Mouse (Mus musculus) G1E (cell line): ENCODE results near the gene Shroom3.

ENCODE experiments used
- CTCF ChIP-seq: IDR thresholded peaks from 2 replicates; pipeline ENCODE4 v1.5.1; 2012; ENCODE audit warnings: low read depth, low read length, inconsistent platforms, mixed read lengths
- GATA1 ChIP-seq: IDR thresholded peaks from 2 replicates; pipeline ENCODE4 v1.6.1; 2012; ENCODE audit warnings: borderline replicate concordance, low read length, inconsistent platforms, mixed read lengths
- GATA2 ChIP-seq: IDR thresholded peaks from 2 replicates; pipeline ENCODE4 v1.6.1; 2012; ENCODE audit warnings: low read depth, low read length, inconsistent platforms, borderline replicate concordance
- POLR2AphosphoS5 ChIP-seq: IDR thresholded peaks from 2 replicates; pipeline ENCODE4 v1.6.1; 2012; ENCODE audit warnings: low read depth, low read length, inconsistent platforms; ENCODE audit not compliant: insufficient replicate concordance
- TAL1 ChIP-seq: conservative IDR thresholded peaks from 2 replicates; pipeline ENCODE4 v1.6.1; 2012; ENCODE audit warnings: low read depth, low read length, inconsistent platforms, mixed read lengths

DNA sequence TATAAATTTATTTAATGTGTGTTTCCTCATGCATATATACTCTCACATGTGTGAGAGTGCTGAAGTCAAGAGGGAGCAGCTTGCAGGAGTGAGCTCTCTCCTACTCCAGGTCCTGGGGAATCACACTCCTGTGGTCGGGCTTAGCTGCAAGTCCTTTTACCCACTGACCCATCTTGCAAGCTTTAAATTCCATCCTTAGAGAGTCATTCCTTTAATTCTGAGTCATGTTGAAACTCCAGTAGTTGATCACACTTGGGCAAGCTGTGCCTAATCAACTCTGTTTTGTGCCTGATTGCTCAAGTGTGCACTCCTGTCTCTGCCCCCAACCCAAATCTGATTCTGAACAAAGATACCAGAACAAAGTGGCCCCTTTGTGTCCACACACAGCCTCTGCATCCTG, 301.5 kb downstream of the Shroom3 start:
- TF ChIP-seq TAL1: no peak
- no peak for TF ChIP-seq CTCF
- no peak for TF ChIP-seq GATA1
- no peak for TF ChIP-seq GATA2
- TF ChIP-seq POLR2AphosphoS5: no peak
